Mouse (Mus musculus): ENCODE data around the gene Ciao2a. TPM values are rescaled to one million over a fixed set of nuclear protein-coding genes. Genes with fewer than 3 reads are reported as not detected.

Gene Ciao2a
- total and polyA plus RNA-seq, 3 experiments = 30.0 to 270 (median 176) TPM

- Histone ChIP-seq H3K4me1 (ENCODE audit: insufficient read depth, low read depth, low read length) (peaks cover 26% of the 10 kb centered on the region), H3K9me3 (replicated peaks) (no peaks in the 10 kb centered on the region), H3K4me3 (ENCODE audit: low read depth, low read length) (no peak overlapping the region), H3K27me3 (ENCODE audit: insufficient read depth, low read length) (no peaks in the 10 kb centered on the region), H3K36me3 (replicated peaks) (peaks cover 84% of the 10 kb centered on the region)
- DNase-seq (ENCODE audit: low spot score) (no peak), ATAC-seq (ENCODE audit: extremely low read depth, insufficient number of reproducible peaks, low FRiP score, poor library complexity, severe bottlenecking) (no peak)
- TF ChIP-seq CTCF (IDR thresholded peaks at IDR 0.05; ENCODE audit: low read depth, low read length) = no peak
- no peak for TF ChIP-seq POLR2AphosphoS5 (IDR thresholded peaks at IDR 0.05; ENCODE audit: insufficient replicate concordance, low read depth, low read length)
- TF ChIP-seq GATA2 (IDR thresholded peaks at IDR 0.05; ENCODE audit: borderline replicate concordance, low read depth, low read length) = no peak
- no peak for TF ChIP-seq TAL1 (conservative IDR thresholded peaks at IDR 0.05; ENCODE audit: low read depth, low read length)
- no peak for TF ChIP-seq GATA1 (IDR thresholded peaks at IDR 0.05; ENCODE audit: borderline replicate concordance, low read length)
Measured at GRCm38 (mm10) chr9:66114341-66114740, 12.1 kb upstream of the Ciao2a start.

- no peaks in the 10 kb centered on the region for H3K9me3 ChIP-seq (replicated peaks)
- peaks cover 46% of the 10 kb centered on the region for H3K4me1 ChIP-seq (ENCODE audit: insufficient read depth, low read depth, low read length)
- no peaks in the 10 kb centered on the region for H3K27me3 ChIP-seq (ENCODE audit: insufficient read depth, low read length)
- no peak overlapping the region for H3K4me3 ChIP-seq (ENCODE audit: low read depth, low read length)
- H3K36me3 ChIP-seq (replicated peaks) = peaks cover 71% of the 10 kb centered on the region
- DNase-seq (ENCODE audit: low spot score) (no peak), ATAC-seq (ENCODE audit: extremely low read depth, insufficient number of reproducible peaks, low FRiP score, poor library complexity, severe bottlenecking) (no peak)
- no peak for TF ChIP-seq POLR2AphosphoS5 (IDR thresholded peaks at IDR 0.05; ENCODE audit: insufficient replicate concordance, low read depth, low read length)
- TF ChIP-seq GATA1 (IDR thresholded peaks at IDR 0.05; ENCODE audit: borderline replicate concordance, low read length) = no peak
- TF ChIP-seq TAL1 (conservative IDR thresholded peaks at IDR 0.05; ENCODE audit: low read depth, low read length) = no peak
- no peak for TF ChIP-seq CTCF (IDR thresholded peaks at IDR 0.05; ENCODE audit: low read depth, low read length)
- no peak for TF ChIP-seq GATA2 (IDR thresholded peaks at IDR 0.05; ENCODE audit: borderline replicate concordance, low read depth, low read length)
Measured at GRCm38 (mm10) chr9:66116890-66117289, 9.5 kb upstream of the Ciao2a start.

- H3K9me3 ChIP-seq (replicated peaks) = no peaks in the 10 kb centered on the region
- peaks cover 58% of the 10 kb centered on the region for H3K36me3 ChIP-seq (replicated peaks)
- peaks cover 60% of the 10 kb centered on the region for H3K4me1 ChIP-seq (ENCODE audit: insufficient read depth, low read depth, low read length)
- DNase-seq (ENCODE audit: low spot score) = no peak
- no peak for TF ChIP-seq POLR2AphosphoS5 (IDR thresholded peaks at IDR 0.05; ENCODE audit: insufficient replicate concordance, low read depth, low read length)
- no peak for TF ChIP-seq GATA1 (IDR thresholded peaks at IDR 0.05; ENCODE audit: borderline replicate concordance, low read length)
- TF ChIP-seq TAL1 (conservative IDR thresholded peaks at IDR 0.05; ENCODE audit: low read depth, low read length) = no peak
- no peak for TF ChIP-seq GATA2 (IDR thresholded peaks at IDR 0.05; ENCODE audit: borderline replicate concordance, low read depth, low read length)
- TF ChIP-seq CTCF (IDR thresholded peaks at IDR 0.05; ENCODE audit: low read depth, low read length) = no peak
- ATAC-seq (ENCODE audit: extremely low read depth, insufficient number of reproducible peaks, low FRiP score, poor library complexity, severe bottlenecking) = no peak
- H3K27me3 ChIP-seq (ENCODE audit: insufficient read depth, low read length) = no peaks in the 10 kb centered on the region
- H3K4me3 ChIP-seq (ENCODE audit: low read depth, low read length) = no peak overlapping the region
Measured at GRCm38 (mm10) chr9:66119498-66119897, 6.9 kb upstream of the Ciao2a start.

- DNase-seq (ENCODE audit: low spot score) (no peak), ATAC-seq (ENCODE audit: extremely low read depth, insufficient number of reproducible peaks, low FRiP score, poor library complexity, severe bottlenecking) (0 out of 2 replicates have a peak, but pooled peaks have one; percentile 40)
- no peak for TF ChIP-seq GATA1 (IDR thresholded peaks at IDR 0.05; ENCODE audit: borderline replicate concordance, low read length)
- peak; percentile 46 for TF ChIP-seq TAL1 (conservative IDR thresholded peaks at IDR 0.05; ENCODE audit: low read depth, low read length)
- Histone ChIP-seq H3K4me1 (ENCODE audit: insufficient read depth, low read depth, low read length) (peaks cover 61% of the 10 kb centered on the region), H3K36me3 (replicated peaks) (peaks cover 52% of the 10 kb centered on the region), H3K9me3 (replicated peaks) (no peaks in the 10 kb centered on the region), H3K4me3 (ENCODE audit: low read depth, low read length) (no peak overlapping the region), H3K27me3 (ENCODE audit: insufficient read depth, low read length) (no peaks in the 10 kb centered on the region)
Measured at GRCm38 (mm10) chr9:66120106-66120505, 6.3 kb upstream of the Ciao2a start.

GRCm38 (mm10) chr9:66120945-66121344, 5.5 kb upstream of the Ciao2a start:
- peaks cover 64% of the 10 kb centered on the region for H3K4me1 ChIP-seq (ENCODE audit: insufficient read depth, low read depth, low read length)
- ATAC-seq (ENCODE audit: extremely low read depth, insufficient number of reproducible peaks, low FRiP score, poor library complexity, severe bottlenecking) (no peak), DNase-seq (ENCODE audit: low spot score) (no peak)
- H3K9me3 ChIP-seq (replicated peaks) = no peaks in the 10 kb centered on the region
- no peak for TF ChIP-seq GATA1 (IDR thresholded peaks at IDR 0.05; ENCODE audit: borderline replicate concordance, low read length)
- no peak for TF ChIP-seq TAL1 (conservative IDR thresholded peaks at IDR 0.05; ENCODE audit: low read depth, low read length)
- no peak overlapping the region for H3K4me3 ChIP-seq (ENCODE audit: low read depth, low read length)
- peaks cover 46% of the 10 kb centered on the region for H3K36me3 ChIP-seq (replicated peaks)
- H3K27me3 ChIP-seq (ENCODE audit: insufficient read depth, low read length) = no peaks in the 10 kb centered on the region

GRCm38 (mm10) chr9:66121421-66121820, 5.0 kb upstream of the Ciao2a start:
- no peak for TF ChIP-seq CTCF (IDR thresholded peaks at IDR 0.05; ENCODE audit: low read depth, low read length)
- no peak for TF ChIP-seq GATA1 (IDR thresholded peaks at IDR 0.05; ENCODE audit: borderline replicate concordance, low read length)
- TF ChIP-seq TAL1 (conservative IDR thresholded peaks at IDR 0.05; ENCODE audit: low read depth, low read length) = no peak
- TF ChIP-seq POLR2AphosphoS5 (IDR thresholded peaks at IDR 0.05; ENCODE audit: insufficient replicate concordance, low read depth, low read length) = no peak
- no peak for TF ChIP-seq GATA2 (IDR thresholded peaks at IDR 0.05; ENCODE audit: borderline replicate concordance, low read depth, low read length)
- DNase-seq (ENCODE audit: low spot score) = no peak
- H3K4me1 ChIP-seq (ENCODE audit: insufficient read depth, low read depth, low read length) = peaks cover 64% of the 10 kb centered on the region
- H3K9me3 ChIP-seq (replicated peaks) = no peaks in the 10 kb centered on the region
- H3K27me3 ChIP-seq (ENCODE audit: insufficient read depth, low read length) = no peaks in the 10 kb centered on the region
- peaks cover 42% of the 10 kb centered on the region for H3K36me3 ChIP-seq (replicated peaks)
- no peak overlapping the region for H3K4me3 ChIP-seq (ENCODE audit: low read depth, low read length)
- no peak for ATAC-seq (ENCODE audit: extremely low read depth, insufficient number of reproducible peaks, low FRiP score, poor library complexity, severe bottlenecking)

GRCm38 (mm10) chr9:66123648-66124047, 2.8 kb upstream of the Ciao2a start:
- Histone ChIP-seq H3K36me3 (replicated peaks) (peaks cover 31% of the 10 kb centered on the region), H3K27me3 (ENCODE audit: insufficient read depth, low read length) (no peaks in the 10 kb centered on the region), H3K9me3 (replicated peaks) (no peaks in the 10 kb centered on the region), H3K4me3 (ENCODE audit: low read depth, low read length) (peak overlapping the region; percentile 85), H3K4me1 (ENCODE audit: insufficient read depth, low read depth, low read length) (peaks cover 57% of the 10 kb centered on the region)
- ATAC-seq (ENCODE audit: extremely low read depth, insufficient number of reproducible peaks, low FRiP score, poor library complexity, severe bottlenecking) (no peak), DNase-seq (ENCODE audit: low spot score) (no peak)
- TF ChIP-seq POLR2AphosphoS5 (IDR thresholded peaks at IDR 0.05; ENCODE audit: insufficient replicate concordance, low read depth, low read length) (no peak), GATA1 (IDR thresholded peaks at IDR 0.05; ENCODE audit: borderline replicate concordance, low read length) (no peak), GATA2 (IDR thresholded peaks at IDR 0.05; ENCODE audit: borderline replicate concordance, low read depth, low read length) (no peak), TAL1 (conservative IDR thresholded peaks at IDR 0.05; ENCODE audit: low read depth, low read length) (no peak), CTCF (IDR thresholded peaks at IDR 0.05; ENCODE audit: low read depth, low read length) (no peak)

Data from G1E (cell line).